Mouse (Mus musculus): ENCODE measurements around the gene Uqcr10.
A peak's percentile ranks its signal among the peaks of the same experiment; 100 is the strongest.
"Not testable (repeated sequence)": the region's sequence is repeated elsewhere in the genome, so short reads cannot be mapped to it uniquely, and the experiment has no call there.

Gene Uqcr10

GRCm38 (mm10) chr11:4714727-4715126 is 10.6 kb upstream of the Uqcr10 start:
- DNase-seq (ENCODE audit: low read depth), result no peak

- no peak for DNase-seq (ENCODE audit: low read depth)
These were observed 8.7 kb upstream of the Uqcr10 start for GRCm38 (mm10) chr11:4712822-4713221.

GRCm38 (mm10) chr11:4710188-4710587 is 6.0 kb upstream of the Uqcr10 start:
- DNase-seq (ENCODE audit: low read depth), result not testable (repeated sequence)

GRCm38 (mm10) chr11:4705178-4705577 is 1.0 kb upstream of the Uqcr10 start:
- no peak for DNase-seq (ENCODE audit: low read depth)

GRCm38 (mm10) chr11:4703688-4704071 is 462 bp downstream of the Uqcr10 start:
- DNase-seq (ENCODE audit: low read depth), result peak; percentile 16

- no peak for DNase-seq (ENCODE audit: low read depth)
These were observed 3.4 kb downstream of the Uqcr10 start for GRCm38 (mm10) chr11:4700726-4701125.

GRCm38 (mm10) chr11:4697043-4697983 is 6.8 kb downstream of the Uqcr10 start:
- DNase-seq (ENCODE audit: low read depth), result no peak

- no peak for DNase-seq (ENCODE audit: low read depth)
These were observed 12.0 kb downstream of the Uqcr10 start for GRCm38 (mm10) chr11:4692162-4692561.

GRCm38 (mm10) chr11:4691213-4691612 is 12.9 kb downstream of the Uqcr10 start:
- no peak for DNase-seq (ENCODE audit: low read depth)

GRCm38 (mm10) chr11:4690353-4690752 is 13.8 kb downstream of the Uqcr10 start:
- DNase-seq (ENCODE audit: low read depth), result no peak

- DNase-seq (ENCODE audit: low read depth), result no peak
These were observed 15.3 kb downstream of the Uqcr10 start for GRCm38 (mm10) chr11:4688632-4689380.

GRCm38 (mm10) chr11:4687874-4688273 is 16.3 kb downstream of the Uqcr10 start:
- DNase-seq (ENCODE audit: low read depth), result no peak

GRCm38 (mm10) chr11:4687027-4687426 is 17.1 kb downstream of the Uqcr10 start:
- DNase-seq (ENCODE audit: low read depth), result no peak

- DNase-seq (ENCODE audit: low read depth), result no peak
These were observed 18.6 kb downstream of the Uqcr10 start for GRCm38 (mm10) chr11:4685510-4685909.

- no peak for DNase-seq (ENCODE audit: low read depth)
These were observed 19.1 kb downstream of the Uqcr10 start for GRCm38 (mm10) chr11:4685071-4685470.

GRCm38 (mm10) chr11:4684186-4684585 is 20.0 kb downstream of the Uqcr10 start:
- no peak for DNase-seq (ENCODE audit: low read depth)

- DNase-seq (ENCODE audit: low read depth), result no peak
These were observed 20.6 kb downstream of the Uqcr10 start for GRCm38 (mm10) chr11:4683516-4683915.

GRCm38 (mm10) chr11:4680126-4680525 is 24.0 kb downstream of the Uqcr10 start:
- no peak for DNase-seq (ENCODE audit: low read depth)

GRCm38 (mm10) chr11:4679441-4679832 is 24.7 kb downstream of the Uqcr10 start:
- no peak for DNase-seq (ENCODE audit: low read depth)

GRCm38 (mm10) chr11:4678700-4679440 is 25.3 kb downstream of the Uqcr10 start:
- DNase-seq (ENCODE audit: low read depth), result no peak

- peak; percentile 84 for DNase-seq (ENCODE audit: low read depth)
These were observed 26.8 kb downstream of the Uqcr10 start for GRCm38 (mm10) chr11:4677250-4677872.

GRCm38 (mm10) chr11:4675693-4676092 is 28.4 kb downstream of the Uqcr10 start:
- no peak for DNase-seq (ENCODE audit: low read depth)
